Mouse (Mus musculus) olfactory bulb, adult 2 months (tissue): Measurements from ENCODE around the gene Ankrd11.

ENCODE experiments used
- CTCF ChIP-seq: fragments of 200-500 bp; IDR thresholded peaks from 2 replicates; pipeline ENCODE4 v1.5.1; 2012; ENCODE audit warnings: low read depth, mild to moderate bottlenecking, low read length, moderate library complexity; ENCODE audit not compliant: insufficient read depth
- POLR2A ChIP-seq: fragments of 200-500 bp; IDR thresholded peaks from 2 replicates; pipeline ENCODE4 v1.6.1; 2012; ENCODE audit warnings: mild to moderate bottlenecking, low read depth, low read length, moderate library complexity; ENCODE audit not compliant: insufficient read depth

DNA sequence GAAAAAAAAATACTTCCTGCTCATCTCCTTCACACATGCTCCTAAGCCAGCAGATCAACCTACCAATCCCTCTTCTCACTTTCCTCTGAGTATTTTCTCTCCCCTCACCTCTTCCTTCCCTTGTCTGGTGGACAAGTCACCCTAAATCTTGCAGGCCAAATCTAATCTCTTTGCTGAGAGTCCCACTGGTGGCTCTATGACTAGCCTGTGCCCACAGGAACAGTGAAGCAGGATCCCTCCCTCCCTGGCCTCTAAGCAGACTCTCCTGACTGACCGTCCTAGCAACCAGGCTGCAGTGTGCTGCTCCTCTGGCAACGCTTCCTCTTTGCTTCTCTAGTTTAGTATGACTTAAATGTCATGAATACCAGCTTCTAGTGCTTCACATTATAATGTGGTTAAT lies 54.8 kb downstream of the Ankrd11 start:
- TF ChIP-seq CTCF (no peak), POLR2A (no peak)
